Mouse (Mus musculus) heart, adult 2 months (tissue): ENCODE results near the gene Aasdh. TPM values are rescaled to one million over a fixed set of nuclear protein-coding genes. Genes with fewer than 3 reads are reported as not detected.

ENCODE experiments used
- DNase-seq, 2 experiments: peaks; one replicate each; pipeline ENCODE4 v3.0.0; 2021
- H3K27ac ChIP-seq: fragments of 200-600 bp; 2 replicates; pipeline ENCODE4 v1.8.1; 2022
- H3K27me3 ChIP-seq: fragments of 200-500 bp; 2 replicates; pipeline ENCODE4 v1.6.1; 2012; ENCODE audit warnings: mild to moderate bottlenecking, low read length, inconsistent platforms, mixed read lengths; ENCODE audit not compliant: control insufficient read depth, insufficient read depth
- H3K36me3 ChIP-seq: fragments of 200-500 bp; 2 replicates; pipeline ENCODE4 v1.6.1; 2012; ENCODE audit warnings: low read length, inconsistent platforms; ENCODE audit not compliant: control insufficient read depth, insufficient read depth
- H3K4me1 ChIP-seq: fragments of 200-500 bp; 2 replicates; pipeline ENCODE4 v1.6.1; 2011; ENCODE audit warnings: low read length; ENCODE audit not compliant: control insufficient read depth, insufficient read depth
- H3K4me3 ChIP-seq: fragments of 200-600 bp; 2 replicates; pipeline ENCODE4 v1.8.1; 2022
- H3K79me2 ChIP-seq: fragments of 200-500 bp; replicated peaks from 2 replicates; pipeline ENCODE4 v1.6.1; 2012; ENCODE audit warnings: mild to moderate bottlenecking, inconsistent platforms, low read length, moderate library complexity, mixed read lengths; ENCODE audit not compliant: control insufficient read depth, insufficient read depth
- H3K9ac ChIP-seq: fragments of 200-500 bp; 2 replicates; pipeline ENCODE4 v1.6.1; 2012; ENCODE audit warnings: low read depth, mild to moderate bottlenecking, control low read depth, inconsistent platforms, low read length, mixed read lengths
- CTCF ChIP-seq: fragments of 200-600 bp; IDR thresholded peaks from 2 replicates; pipeline ENCODE4 v1.8.1; 2022; ENCODE audit warnings: antibody characterized with exemption, mild to moderate bottlenecking, moderate library complexity
- EP300 ChIP-seq: fragments of 200-500 bp; IDR thresholded peaks from 2 replicates; pipeline ENCODE4 v1.6.1; 2011; ENCODE audit warnings: low read depth, low read length, control low read depth; ENCODE audit not compliant: insufficient read depth
- POLR2A ChIP-seq: fragments of 200-500 bp; IDR thresholded peaks from 2 replicates; pipeline ENCODE4 v1.6.1; 2011; ENCODE audit warnings: mild to moderate bottlenecking, low read depth, low read length, control low read depth; ENCODE audit not compliant: insufficient read depth
- WGBS: fragments of 180-500 bp; shearing (Covaris S2); methylation state at CpG from one replicate; pipeline ENCODE4 v1.1.7; 2018; 5-methylcytosine and 5-hydroxymethylcytosine counted together
- intact Hi-C: fragments of 180-260 bp; cut with DNase I; formaldehyde crosslinking; loops from one replicate; pipeline ENCODE4 v1.15.1; 2025
- polyA plus RNA-seq: library from polyadenylated mRNA; depleted of rRNA; stranded (reverse); fragments of >200 nt; gene quantifications from 2 replicates; pipeline ENCODE4 v1.2.3, GENCODE M21; 2012
- total RNA-seq, 2 experiments: library from RNA; stranded (reverse); gene quantifications; 2 replicates each; pipeline ENCODE4 v1.2.3; 2021

Aasdh gene
- total and polyA plus RNA-seq, 3 experiments, result 12.7 to 19.9 (median 16.2) TPM

- intact Hi-C loops, result no loop called here
- H3K4me1 ChIP-seq, result no peaks in the 10 kb centered on the region; the same call in 1 of the 2 replicates
- DNase-seq, result no peak
- no peaks in the 10 kb centered on the region for H3K27me3 ChIP-seq
- H3K27ac ChIP-seq, result no peak overlapping the region
- peaks cover 10% of the 10 kb centered on the region for H3K36me3 ChIP-seq
- no peak overlapping the region for H3K9ac ChIP-seq
- TF ChIP-seq POLR2A (no peak), EP300 (no peak), CTCF (no peak)
- no peak overlapping the region for H3K4me3 ChIP-seq
- WGBS, result 79% methylated on average over 4 of the region's 4 CpGs
- H3K79me2 ChIP-seq, result peaks cover 1% of the 10 kb centered on the region; the same call in 1 of the 2 replicates
These were observed 36.7 kb upstream of the Aasdh start for GRCm38 (mm10) chr5:76941975-76942374.

- Histone ChIP-seq H3K27ac (no peak overlapping the region), H3K79me2 (peaks cover 1% of the 10 kb centered on the region; the same call in 1 of the 2 replicates), H3K4me3 (no peak overlapping the region), H3K9ac (no peak overlapping the region), H3K36me3 (no peaks in the 10 kb centered on the region; the same call in 1 of the 2 replicates), H3K27me3 (no peaks in the 10 kb centered on the region), H3K4me1 (no peaks in the 10 kb centered on the region)
- TF ChIP-seq CTCF, result no peak
- no peak for TF ChIP-seq POLR2A
- no peak for TF ChIP-seq EP300
- WGBS, result 72% methylated on average over 8 of the region's 8 CpGs
- intact Hi-C loops, result no loop called here
- no peak for DNase-seq
These were observed 34.4 kb upstream of the Aasdh start for GRCm38 (mm10) chr5:76939717-76940116.

- DNase-seq, result peak in 1 of 2 experiments; percentile 41
- Histone ChIP-seq H3K27ac (peak overlapping the region; percentile 74), H3K9ac (no peak overlapping the region), H3K4me1 (peaks cover 6% of the 10 kb centered on the region), H3K27me3 (no peaks in the 10 kb centered on the region), H3K36me3 (peaks cover 2% of the 10 kb centered on the region; the same call in 1 of the 2 replicates), H3K4me3 (no peak overlapping the region; the same call in 1 of the 2 replicates), H3K79me2 (no peaks in the 10 kb centered on the region)
- 0 out of 2 replicates have a peak, but pooled peaks have one; percentile 11 for TF ChIP-seq EP300
- no peak for TF ChIP-seq CTCF
- TF ChIP-seq POLR2A, result peak; percentile 56
- 28% methylated on average over 7 of the region's 7 CpGs for WGBS
- intact Hi-C loops, result no loop called here
These were observed 24.0 kb upstream of the Aasdh start for GRCm38 (mm10) chr5:76929180-76929877.

GRCm38 (mm10) chr5:76928124-76928832, 23.0 kb upstream of the Aasdh start:
- Histone ChIP-seq H3K4me3 (peak overlapping the region; percentile 49), H3K4me1 (peaks cover 9% of the 10 kb centered on the region), H3K27me3 (no peaks in the 10 kb centered on the region), H3K27ac (peak overlapping the region; percentile 74), H3K79me2 (no peaks in the 10 kb centered on the region), H3K36me3 (peaks cover 2% of the 10 kb centered on the region; the same call in 1 of the 2 replicates), H3K9ac (peak overlapping the region; percentile 28)
- intact Hi-C loops, result no loop called here
- WGBS, result 35% methylated on average over 16 of the region's 16 CpGs
- peak in 1 of 2 experiments; percentile 34 for DNase-seq
- TF ChIP-seq EP300, result no peak
- no peak for TF ChIP-seq CTCF
- peak; percentile 45; the same call in 1 of the 2 replicates for TF ChIP-seq POLR2A

GRCm38 (mm10) chr5:76924296-76924695, 19.0 kb upstream of the Aasdh start:
- H3K36me3 ChIP-seq, result peaks cover 2% of the 10 kb centered on the region; the same call in 1 of the 2 replicates
- no peaks in the 10 kb centered on the region for H3K79me2 ChIP-seq
- no peak overlapping the region for H3K4me3 ChIP-seq
- no peak overlapping the region for H3K9ac ChIP-seq
- WGBS, result 82% methylated on average over 1 of the region's 1 CpGs
- no peak overlapping the region for H3K27ac ChIP-seq
- H3K27me3 ChIP-seq, result no peaks in the 10 kb centered on the region
- no peak for DNase-seq
- H3K4me1 ChIP-seq, result peaks cover 5% of the 10 kb centered on the region
- intact Hi-C loops, result no loop called here
- TF ChIP-seq EP300, result no peak
- TF ChIP-seq CTCF, result no peak
- no peak for TF ChIP-seq POLR2A

- no peaks in the 10 kb centered on the region for H3K79me2 ChIP-seq
- WGBS, result 56% methylated on average over 13 of the region's 13 CpGs
- intact Hi-C loops, result loop anchor here (1.0 kb wide), 1 partner anchor 23 kb away; no protein-coding TSS in a partner anchor
- TF ChIP-seq CTCF (no peak), POLR2A (no peak), EP300 (no peak)
- peaks cover 2% of the 10 kb centered on the region; the same call in 1 of the 2 replicates for H3K36me3 ChIP-seq
- H3K4me3 ChIP-seq, result no peak overlapping the region
- no peak overlapping the region for H3K9ac ChIP-seq
- peak; percentile 67 to 82 for DNase-seq
- H3K27ac ChIP-seq, result peak overlapping the region; percentile 61
- H3K27me3 ChIP-seq, result no peaks in the 10 kb centered on the region
- peaks cover 3% of the 10 kb centered on the region for H3K4me1 ChIP-seq
These were observed 18.1 kb upstream of the Aasdh start for GRCm38 (mm10) chr5:76923428-76923827.
